In the genomic region with DNA sequence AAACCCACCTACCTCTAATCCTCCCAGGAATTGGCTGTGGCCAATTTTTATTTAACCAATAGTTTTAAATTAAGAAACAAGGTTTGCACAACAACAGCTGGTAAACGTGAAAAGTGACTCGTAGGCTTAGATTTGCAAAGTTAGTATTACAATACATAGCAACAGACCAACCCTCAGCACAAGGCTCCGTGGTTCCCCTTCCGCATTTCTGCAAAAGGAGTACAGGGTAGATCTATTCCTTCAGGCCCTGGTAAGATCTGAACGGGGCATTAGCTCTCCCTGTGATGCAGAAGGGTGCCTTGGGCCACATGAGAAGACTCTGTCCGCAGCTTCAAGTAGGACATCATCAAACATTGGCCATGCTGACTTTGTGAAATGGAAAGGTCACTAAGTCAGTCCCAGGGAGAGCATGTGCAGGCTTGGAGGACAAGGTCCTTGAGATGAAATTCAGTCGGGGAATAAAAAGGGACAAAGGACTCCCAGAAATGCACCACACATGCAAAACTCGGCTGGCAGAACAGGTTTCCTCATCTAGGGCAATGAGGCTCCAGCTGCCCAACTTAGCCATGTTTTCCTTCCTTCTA, we compare ENCODE assay signal across 21 mouse cellular contexts.
DNase-seq lines count a peak whose midpoint lies in the region; ATAC-seq and TF ChIP-seq lines count a peak whose summit lies in the region.
"Had no signal": no experiment of that assay in that cellular context is flagged by ENCODE, and none has a peak within 500 bp of the region (broad histone marks: within the 10 kb centered on the region; RNA-seq: fewer than 3 reads in every experiment).

No protein-coding gene starts in this region.

- ATAC-seq in lung, embryonic 16.5 days (ENCODE audit: low read depth) = no peak
- no peak for ATAC-seq in cerebellum, adult (ENCODE audit: insufficient number of reproducible peaks, low FRiP score, low TSS enrichment)
- ATAC-seq: activated CD4-positive, CD25-positive, alpha-beta regulatory T cell, adult 4 months; forebrain, embryonic 13.5 days; inflammation-experienced regulatory T-cells, adult 6 months had no signal

- H3K4me2 ChIP-seq in lung, embryonic 16.5 days (ENCODE audit: low read depth, low read length) = no peak overlapping the region
- H3K4me2 ChIP-seq: embryonic facial prominence, embryonic 15.5 days; forebrain, embryonic 13.5 days; hindbrain, embryonic 15.5 days; lung, embryonic 15.5 days; stomach, embryonic 15.5 days had no signal

- H3K27me3 ChIP-seq in kidney, adult 2 months (replicated peaks; ENCODE audit: control insufficient read depth, insufficient read depth, low read length) = no peaks in the 10 kb centered on the region
- no peaks in the 10 kb centered on the region for H3K27me3 ChIP-seq in lung, embryonic 16.5 days (ENCODE audit: control insufficient read depth, insufficient read depth, low read depth, low read length)
- H3K27me3 ChIP-seq: CH12.LX; embryonic facial prominence, embryonic 15.5 days; hindbrain, embryonic 15.5 days; lung, embryonic 15.5 days; stomach, embryonic 15.5 days had no signal

- H3K4me1 ChIP-seq in kidney, adult 2 months (ENCODE audit: control insufficient read depth, insufficient read depth, low read length) = peaks cover 43% of the 10 kb centered on the region
- peaks cover 26% of the 10 kb centered on the region for H3K4me1 ChIP-seq in lung, embryonic 16.5 days (replicated peaks; ENCODE audit: control insufficient read depth, insufficient read depth, low read length)

- WGBS in kidney, adult 2 months = 58% methylated on average over 8 of the region's 8 CpGs
- WGBS in lung, embryonic 16.5 days = 73% methylated on average over 8 of the region's 8 CpGs

- no peak overlapping the region for H3K4me3 ChIP-seq in gastrocnemius, adult 2 months
- H3K4me3 ChIP-seq in kidney, adult 2 months (ENCODE audit: insufficient read depth, low read depth, low read length) = no peak overlapping the region
- H3K4me3 ChIP-seq in lung, embryonic 16.5 days (ENCODE audit: low read length) = no peak overlapping the region
- H3K4me3 ChIP-seq: embryonic facial prominence, embryonic 10.5 days; embryonic facial prominence, embryonic 15.5 days; forebrain, embryonic 13.5 days; hindbrain, embryonic 15.5 days; lung, embryonic 15.5 days; stomach, embryonic 15.5 days had no signal

- TF ChIP-seq CTCF in gastrocnemius, adult 2 months (IDR thresholded peaks at IDR 0.05) = no peak
- TF ChIP-seq CTCF in kidney, adult 2 months (conservative IDR thresholded peaks at IDR 0.05; ENCODE audit: insufficient read depth, insufficient read length, low read depth, low read length) = no peak

- TF ChIP-seq POLR2A in kidney, adult 2 months (IDR thresholded peaks at IDR 0.05; ENCODE audit: low read depth, low read length) = no peak

- intact Hi-C loops in gastrocnemius, adult 2 months (cut with DNase I) = loop anchor here (5.0 kb wide), 3 partner anchors 94 to 179 kb away; no protein-coding TSS in a partner anchor

- peak overlapping the region; percentile 74 for H3K27ac ChIP-seq in gastrocnemius, adult 2 months
- H3K27ac ChIP-seq in kidney, adult 2 months (ENCODE audit: insufficient read depth, low read depth, low read length) = peak overlapping the region; percentile 62
- 0 out of 2 replicates have a peak overlapping the region, but pooled peaks have one; percentile 15 for H3K27ac ChIP-seq in lung, embryonic 16.5 days (ENCODE audit: low read length)
- H3K27ac ChIP-seq: embryonic facial prominence, embryonic 10.5 days; embryonic facial prominence, embryonic 15.5 days; forebrain, embryonic 13.5 days; hindbrain, embryonic 15.5 days; stomach, embryonic 15.5 days had no signal

- H3K9ac ChIP-seq in lung, embryonic 16.5 days (ENCODE audit: low read length) = no peak overlapping the region
- H3K9ac ChIP-seq: embryonic facial prominence, embryonic 15.5 days; forebrain, embryonic 13.5 days; hindbrain, embryonic 15.5 days; lung, embryonic 15.5 days; stomach, embryonic 15.5 days had no signal

- H3K36me3 ChIP-seq in kidney, adult 2 months (ENCODE audit: control insufficient read depth, insufficient read depth, low read length) = no peaks in the 10 kb centered on the region
- H3K36me3 ChIP-seq in lung, embryonic 16.5 days (ENCODE audit: control insufficient read depth, insufficient read depth, low read length) = no peaks in the 10 kb centered on the region
- H3K36me3 ChIP-seq: embryonic facial prominence, embryonic 10.5 days; embryonic facial prominence, embryonic 15.5 days; hindbrain, embryonic 15.5 days; lung, embryonic 15.5 days; stomach, embryonic 15.5 days had no signal

- no peaks in the 10 kb centered on the region for H3K9me3 ChIP-seq in lung, embryonic 16.5 days (ENCODE audit: control insufficient read depth, low read length)
- H3K9me3 ChIP-seq: embryonic facial prominence, embryonic 10.5 days; embryonic facial prominence, embryonic 15.5 days; forebrain, embryonic 13.5 days; hindbrain, embryonic 15.5 days; lung, embryonic 15.5 days; stomach, embryonic 15.5 days had no signal

- no peak for DNase-seq in gastrocnemius, adult 2 months
- no peak for DNase-seq in gastrocnemius, adult 18-20 months (ENCODE audit: low spot score)
- peak; percentile 60 for DNase-seq in kidney, adult 2 months
- no peak for DNase-seq in kidney, postnatal 10 days
- no peak for DNase-seq in lung, postnatal 36 days
- peak; percentile 32 for DNase-seq in testis, postnatal 10 days (ENCODE audit: low spot score)
- DNase-seq: liver; right cerebral cortex, postnatal 25 days; thymus, adult 2 months; thymus, postnatal 36 days had no signal

Comparison
In these comparisons a context has a peak if more than half of its experiments do, and no peak if none do; other contexts are left out.
1. DNase-seq: peak in kidney, adult 2 months (single experiment) and testis, postnatal 10 days (single experiment); none in gastrocnemius, adult 2 months (single experiment), gastrocnemius, adult 18-20 months (single experiment), kidney, postnatal 10 days (single experiment) and lung, postnatal 36 days (single experiment).
2. H3K27ac ChIP-seq: peak in every context shown above with its lines; median percentile 74 in gastrocnemius, adult 2 months; 62 in kidney, adult 2 months; 15 in lung, embryonic 16.5 days.